Mouse (Mus musculus): Measurements from ENCODE around the gene Fam20c.

Gene Fam20c

GRCm38 (mm10) chr5:138809767-138810166 lies 55.5 kb downstream of the Fam20c start:
- no peak for DNase-seq (ENCODE audit: inconsistent ontology term)

- DNase-seq (ENCODE audit: inconsistent ontology term) = no peak
Observed at GRCm38 (mm10) chr5:138819780-138820179, 65.5 kb downstream of the Fam20c start, which contains the start of gene Gm5294. Gm5294 (plus strand) TSS chr5:138820080.

- no peak for DNase-seq (ENCODE audit: inconsistent ontology term)
Observed at GRCm38 (mm10) chr5:138820717-138821332, 66.5 kb downstream of the Fam20c start.

- no peak for DNase-seq (ENCODE audit: inconsistent ontology term)
Observed at GRCm38 (mm10) chr5:138825090-138825489, 70.8 kb downstream of the Fam20c start.

- no peak for DNase-seq (ENCODE audit: inconsistent ontology term)
Observed at GRCm38 (mm10) chr5:138833406-138833805, 79.1 kb downstream of the Fam20c start.

GRCm38 (mm10) chr5:138834910-138835309 lies 80.6 kb downstream of the Fam20c start:
- DNase-seq (ENCODE audit: inconsistent ontology term) = no peak

- no peak for DNase-seq (ENCODE audit: inconsistent ontology term)
Observed at GRCm38 (mm10) chr5:138840981-138841380, 86.7 kb downstream of the Fam20c start.

GRCm38 (mm10) chr5:138843168-138843824 lies 89.0 kb downstream of the Fam20c start:
- no peak for DNase-seq (ENCODE audit: inconsistent ontology term)

- DNase-seq (ENCODE audit: inconsistent ontology term) = no peak
Observed at GRCm38 (mm10) chr5:138846506-138846905, 92.2 kb downstream of the Fam20c start.

- peak; percentile 73 for DNase-seq (ENCODE audit: inconsistent ontology term)
Observed at GRCm38 (mm10) chr5:138848102-138848501, 93.8 kb downstream of the Fam20c start.

GRCm38 (mm10) chr5:138849682-138850461 lies 95.6 kb downstream of the Fam20c start:
- DNase-seq (ENCODE audit: inconsistent ontology term) = no peak

- no peak for DNase-seq (ENCODE audit: inconsistent ontology term)
Observed at GRCm38 (mm10) chr5:138850462-138850844, 96.1 kb downstream of the Fam20c start.

- no peak for DNase-seq (ENCODE audit: inconsistent ontology term)
Observed at GRCm38 (mm10) chr5:138851296-138851780, 97.0 kb downstream of the Fam20c start.

GRCm38 (mm10) chr5:138852151-138852550 lies 97.8 kb downstream of the Fam20c start:
- DNase-seq (ENCODE audit: inconsistent ontology term) = no peak

GRCm38 (mm10) chr5:138853349-138853748 lies 99.0 kb downstream of the Fam20c start:
- no peak for DNase-seq (ENCODE audit: inconsistent ontology term)

- DNase-seq (ENCODE audit: inconsistent ontology term) = peak; percentile 83
Observed at GRCm38 (mm10) chr5:138857010-138857617, 102.8 kb downstream of the Fam20c start.

GRCm38 (mm10) chr5:138857811-138858251 lies 103.5 kb downstream of the Fam20c start:
- peak; percentile 59 for DNase-seq (ENCODE audit: inconsistent ontology term)

All from Muller cell, postnatal 12 days (primary cell).